Mouse (Mus musculus) retina, postnatal 1 day (tissue): Measurements from ENCODE around the gene Cnga1.
"Not testable (repeated sequence)": the region's sequence is repeated elsewhere in the genome, so short reads cannot be mapped to it uniquely, and the experiment has no call there.

ENCODE experiments used
- DNase-seq: peaks from one replicate; pipeline ENCODE4 v3.0.0-alpha.2; 2012

The Cnga1 gene

GRCm38 (mm10) chr5:72636576-72636975, 7.5 kb downstream of the Cnga1 start:
- no peak for DNase-seq

DNA sequence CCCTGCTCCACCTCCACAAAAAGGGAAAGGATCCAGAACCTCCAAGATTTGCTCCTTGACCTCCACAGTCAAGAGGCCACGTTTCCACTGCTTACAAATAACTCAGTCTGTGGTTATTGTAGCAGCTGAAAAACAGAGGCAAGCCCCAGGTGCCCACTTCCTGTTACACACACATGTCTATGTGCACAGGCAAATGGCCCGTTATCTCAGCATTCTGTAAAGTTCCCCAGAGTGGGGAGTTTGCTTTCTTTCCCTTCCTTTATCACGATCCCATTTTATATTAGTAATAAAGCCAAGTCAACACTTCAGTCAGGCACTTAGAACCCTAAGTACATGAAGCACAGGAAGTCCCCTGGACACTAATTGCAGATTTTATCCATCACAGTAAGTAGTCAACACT, 8.0 kb downstream of the Cnga1 start:
- DNase-seq, result no peak

GRCm38 (mm10) chr5:72634791-72635271, 9.2 kb downstream of the Cnga1 start:
- no peak for DNase-seq

DNA sequence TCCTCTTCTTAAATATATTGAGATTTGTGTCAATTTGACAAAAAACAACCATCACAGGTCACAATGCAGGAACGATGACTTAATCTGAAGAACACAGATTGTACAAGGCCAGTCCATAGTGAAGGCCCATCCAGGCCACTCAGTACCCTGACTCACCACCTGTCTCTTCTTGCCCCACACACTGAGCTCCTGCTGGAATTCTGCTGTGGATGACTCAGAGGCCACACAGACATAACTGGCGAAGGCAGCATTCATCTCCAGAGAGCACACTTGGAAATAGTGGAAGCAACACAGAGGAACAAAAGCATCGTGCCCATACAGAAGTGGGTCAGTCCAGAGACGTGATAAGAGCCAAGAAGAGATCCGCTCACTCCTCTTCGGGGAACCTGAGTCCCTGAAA, 14.0 kb downstream of the Cnga1 start:
- no peak for DNase-seq

GRCm38 (mm10) chr5:72621022-72621421, 23.1 kb downstream of the Cnga1 start:
- no peak for DNase-seq

- DNase-seq, result no peak
Observed at GRCm38 (mm10) chr5:72617413-72617812, 26.7 kb downstream of the Cnga1 start.

GRCm38 (mm10) chr5:72603138-72603537, 40.9 kb downstream of the Cnga1 start:
- no peak for DNase-seq

- peak; percentile 55 for DNase-seq
Observed at GRCm38 (mm10) chr5:72601006-72601405, 43.1 kb downstream of the Cnga1 start.

GRCm38 (mm10) chr5:72587192-72587681, 56.8 kb downstream of the Cnga1 start, which contains the start of gene Gm5868:
Gm5868 (minus strand) TSS chr5:72587551.
- peak; percentile 59 for DNase-seq

GRCm38 (mm10) chr5:72586667-72587191, 57.3 kb downstream of the Cnga1 start:
- DNase-seq, result peak; percentile 20

DNA sequence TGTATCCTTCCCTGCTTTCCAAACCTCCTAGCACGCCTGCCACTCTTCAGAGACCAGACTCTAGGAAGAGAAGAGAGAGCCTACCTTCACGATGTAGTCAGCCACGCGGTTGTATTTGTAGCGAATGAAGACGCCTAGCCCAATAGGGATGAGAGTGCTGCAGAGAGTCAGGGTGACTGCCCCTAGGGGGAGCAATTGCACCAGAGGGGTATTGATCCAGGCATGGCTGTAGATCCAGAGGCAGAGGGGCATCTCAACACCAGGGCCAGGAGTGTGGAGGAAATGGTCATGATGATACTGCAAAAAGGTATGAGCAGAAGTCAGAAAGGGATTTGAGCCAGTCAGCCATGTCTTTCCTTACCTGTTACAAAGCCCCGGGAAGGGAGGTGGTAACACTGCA, 58.0 kb downstream of the Cnga1 start:
- not testable (repeated sequence) for DNase-seq

- DNase-seq, result peak; percentile 53
Observed at GRCm38 (mm10) chr5:72580970-72581332, 63.1 kb downstream of the Cnga1 start, which contains the start of gene Zar1. Zar1 (minus strand) TSS chr5:72581254.

GRCm38 (mm10) chr5:72580088-72580969, 63.7 kb downstream of the Cnga1 start:
- DNase-seq, result peak; percentile 46

GRCm38 (mm10) chr5:72579599-72579998, 64.5 kb downstream of the Cnga1 start:
- peak; percentile 25 for DNase-seq

GRCm38 (mm10) chr5:72565621-72566020, 78.5 kb downstream of the Cnga1 start:
- no peak for DNase-seq

GRCm38 (mm10) chr5:72563183-72563582, 80.9 kb downstream of the Cnga1 start:
- DNase-seq, result not testable (repeated sequence)

- no peak for DNase-seq
Observed at GRCm38 (mm10) chr5:72560976-72561628, 83.0 kb downstream of the Cnga1 start.

DNA sequence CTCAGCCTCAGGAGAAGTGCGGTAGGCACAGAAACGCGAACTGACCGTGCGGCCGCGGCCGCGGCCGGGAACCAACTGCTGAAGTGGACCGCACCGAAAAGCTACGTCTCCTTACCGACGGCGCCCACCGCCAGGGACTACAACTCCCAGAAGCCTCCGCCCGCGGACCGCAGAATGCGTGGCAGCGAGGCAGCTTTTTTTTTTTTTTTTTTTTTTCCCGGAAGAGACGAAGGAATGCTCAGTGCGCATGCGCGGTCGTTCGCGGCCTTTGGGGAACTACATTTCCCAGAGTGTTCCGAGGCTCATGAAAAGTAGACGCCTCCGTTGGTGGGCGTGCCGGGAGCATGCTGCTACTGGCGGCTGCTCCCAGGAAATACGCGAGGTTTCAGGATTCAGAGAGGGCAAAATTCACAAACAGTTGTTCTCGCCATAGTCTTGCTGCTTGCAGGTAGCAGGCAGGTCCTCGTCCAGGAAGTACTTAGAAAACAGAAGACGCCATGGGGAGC, 84.5 kb downstream of the Cnga1 start, which contains the start of gene Nfxl1:
Nfxl1 (minus strand) TSS at position 141 of the 506 bp plus-strand sequence.
- DNase-seq, result peak; percentile 99

DNA sequence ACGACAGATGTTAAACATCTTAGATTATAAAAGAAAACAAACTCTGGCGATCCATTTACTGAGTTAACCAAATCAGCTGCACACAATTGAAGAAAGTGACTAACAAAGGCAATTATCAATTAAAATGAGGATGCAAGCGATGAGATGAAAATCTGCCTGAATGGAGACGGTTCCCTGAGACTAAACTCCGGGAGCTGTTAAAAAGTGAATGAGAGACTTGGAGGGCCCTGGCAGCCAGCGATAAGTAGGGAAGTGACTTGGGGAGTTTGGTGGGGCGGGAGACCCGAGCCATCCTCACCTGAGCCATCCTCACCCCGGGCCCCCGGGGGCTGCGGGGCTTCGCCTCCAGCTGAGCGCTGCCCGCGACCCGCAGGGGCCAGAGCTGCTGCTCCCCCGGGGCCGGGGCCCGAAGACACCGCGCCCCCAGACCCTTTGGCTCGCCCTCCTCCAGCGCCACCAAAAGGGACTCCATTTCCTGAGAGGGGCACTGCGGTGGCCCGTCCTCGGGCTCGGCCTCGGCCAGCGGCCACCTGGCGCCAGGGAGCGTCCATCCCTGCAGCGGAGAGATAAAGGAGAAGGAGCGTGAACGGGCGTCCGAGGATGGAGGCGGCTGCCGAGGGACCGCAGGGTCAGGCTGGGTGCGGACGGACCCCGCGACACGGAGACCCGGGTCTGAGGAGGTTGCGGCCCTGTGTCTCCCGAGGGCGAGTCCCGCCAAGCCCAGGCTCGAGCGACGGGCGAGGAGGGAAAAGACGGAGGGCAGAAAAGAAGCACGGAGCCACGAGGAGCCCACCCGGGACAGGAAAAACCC, 85.2 kb downstream of the Cnga1 start:
- no peak for DNase-seq

GRCm38 (mm10) chr5:72556245-72556644, 87.8 kb downstream of the Cnga1 start:
- no peak for DNase-seq
